ENCODE assay signal across 24 mouse cellular contexts in genomic region chr6:5199916-5200315, GRCm38 (mm10). TPM values are rescaled to one million over a fixed set of nuclear protein-coding genes. Genes with fewer than 3 reads are reported as not detected.
A peak's percentile ranks its signal among the peaks of the same experiment; 100 is the strongest.
DNase-seq lines count a peak whose midpoint lies in the region; ATAC-seq lines count a peak whose summit lies in the region.
"Had no signal": no experiment of that assay in that cellular context is flagged by ENCODE, and none has a peak within 500 bp of the region (broad histone marks: within the 10 kb centered on the region; RNA-seq: fewer than 3 reads in every experiment).

No protein-coding gene starts in this region.

- no peak overlapping the region for H3K9ac ChIP-seq in liver, embryonic 13.5 days
- H3K9ac ChIP-seq: hindbrain, embryonic 14.5 days; intestine, embryonic 15.5 days; lung, embryonic 15.5 days; neural tube, embryonic 13.5 days had no signal

- DNase-seq in liver, embryonic 13.5 days, result no peak
- DNase-seq in liver, result no peak
- DNase-seq in lung, postnatal 14 days, result peak; percentile 51
- no peak for DNase-seq in cerebellum, postnatal 25 days
- no peak for DNase-seq in spleen, postnatal 14 days (ENCODE audit: low spot score in 2 of 2)
- DNase-seq in right cerebral cortex, postnatal 36 days (ENCODE audit: low spot score in 2 of 2), result no peak
- DNase-seq: cerebellum, adult 9-11 months; gastrocnemius, postnatal 10 days; heart, postnatal 14 days; left cerebral cortex, postnatal 4 days; thymus, adult 18-20 months had no signal

- WGBS in liver, embryonic 13.5 days (ENCODE audit: insufficient replicate concordance), result 59% methylated on average over 3 of the region's 3 CpGs

- no peaks in the 10 kb centered on the region for H3K27me3 ChIP-seq in liver, embryonic 13.5 days
- H3K27me3 ChIP-seq: intestine, embryonic 15.5 days; lung, embryonic 15.5 days; neural tube, embryonic 13.5 days; Patski had no signal

- H3K4me3 ChIP-seq in liver, embryonic 13.5 days (replicated peaks), result no peak overlapping the region
- H3K4me3 ChIP-seq: forebrain, embryonic 10.5 days; heart, embryonic 10.5 days; intestine, embryonic 15.5 days; layer of hippocampus, adult 2 months; lung, embryonic 15.5 days; neural tube, embryonic 13.5 days had no signal

- peaks cover 10% of the 10 kb centered on the region; the same call in 1 of the 2 replicates for H3K4me1 ChIP-seq in liver, embryonic 13.5 days (replicated peaks)
- H3K4me1 ChIP-seq: forebrain, embryonic 10.5 days; heart, embryonic 10.5 days; intestine, embryonic 15.5 days; lung, embryonic 15.5 days; neural tube, embryonic 13.5 days had no signal

- no peaks in the 10 kb centered on the region for H3K36me3 ChIP-seq in liver, embryonic 13.5 days
- H3K36me3 ChIP-seq: forebrain, embryonic 10.5 days; heart, embryonic 10.5 days; intestine, embryonic 15.5 days; lung, embryonic 15.5 days; neural tube, embryonic 13.5 days had no signal

- H3K9me3 ChIP-seq in liver, embryonic 13.5 days (replicated peaks), result no peaks in the 10 kb centered on the region
- H3K9me3 ChIP-seq: heart, embryonic 10.5 days; intestine, embryonic 15.5 days; lung, embryonic 15.5 days had no signal

- H3K4me2 ChIP-seq in liver, embryonic 13.5 days, result no peak overlapping the region
- H3K4me2 ChIP-seq: hindbrain, embryonic 14.5 days; intestine, embryonic 15.5 days; lung, embryonic 15.5 days; midbrain, embryonic 11.5 days; neural tube, embryonic 13.5 days had no signal

- 0 out of 2 replicates have a peak overlapping the region, but pooled peaks have one; percentile 14 for H3K27ac ChIP-seq in liver, embryonic 13.5 days
- H3K27ac ChIP-seq: forebrain, embryonic 10.5 days; heart, embryonic 10.5 days; hindbrain, embryonic 14.5 days; intestine, embryonic 15.5 days; kidney, postnatal 0 days; layer of hippocampus, adult 2 months; lung, embryonic 15.5 days; neural tube, embryonic 13.5 days had no signal

- no peak for ATAC-seq in liver, embryonic 13.5 days (ENCODE audit: low read depth)
- ATAC-seq in granulocyte monocyte progenitor cell, adult 5-6 weeks (replicated peaks; ENCODE audit: poor library complexity, severe bottlenecking), result peak; percentile 97
- ATAC-seq: activated CD4-positive, CD25-positive, alpha-beta regulatory T cell, adult 4 months; intestine, embryonic 15.5 days; Patski had no signal

RNA-seq across cellular contexts. Expression of gene Pon1, which starts 6.2 kb away (rescaled TPM):
- 2.3 TPM in 2 replicates for polyA plus RNA-seq in liver, embryonic 13.5 days (2015; fragmentation: Nextera tagmentation; extraction: Ambion mirVana)
- not detected in 2 replicates for total RNA-seq in granulocyte monocyte progenitor cell, adult 5-6 weeks (2014; fragmentation: Nextera tagmentation)
- total RNA-seq in granulocyte monocyte progenitor cell, adult 5-6 weeks (2017), result not detected in 2 replicates
- total RNA-seq: layer of hippocampus, adult 2 months; left cerebral cortex, adult 18-20 months; left cerebral cortex, postnatal 4 days had no signal
- polyA plus RNA-seq: activated CD4-positive, CD25-positive, alpha-beta regulatory T cell, adult 4 months; intestine, embryonic 15.5 days; lung, embryonic 15.5 days; neural tube, embryonic 13.5 days; Patski had no signal

RNA-seq across cellular contexts. Expression of gene Pon3, which starts 56.2 kb away (rescaled TPM):
- polyA plus RNA-seq in liver, embryonic 13.5 days (2015; fragmentation: Nextera tagmentation; extraction: Ambion mirVana), result 15.7 and 17.8 TPM in 2 replicates
- total RNA-seq in granulocyte monocyte progenitor cell, adult 5-6 weeks (2014; fragmentation: Nextera tagmentation), result 8.9 and 17.6 TPM in 2 replicates
- 15.8 and 17.0 TPM in 2 replicates for total RNA-seq in granulocyte monocyte progenitor cell, adult 5-6 weeks (2017)
